Mouse (Mus musculus): ENCODE results near the gene Olfr1221. TPM values are rescaled to one million over a fixed set of nuclear protein-coding genes. Genes with fewer than 3 reads are reported as not detected.
"Not testable (repeated sequence)": the region's sequence is repeated elsewhere in the genome, so short reads cannot be mapped to it uniquely, and the experiment has no call there.

The Olfr1221 gene
- polyA plus RNA-seq (2016; fragmentation: Nextera tagmentation; extraction: Ambion mirVana) = not detected in 2 replicates

DNA sequence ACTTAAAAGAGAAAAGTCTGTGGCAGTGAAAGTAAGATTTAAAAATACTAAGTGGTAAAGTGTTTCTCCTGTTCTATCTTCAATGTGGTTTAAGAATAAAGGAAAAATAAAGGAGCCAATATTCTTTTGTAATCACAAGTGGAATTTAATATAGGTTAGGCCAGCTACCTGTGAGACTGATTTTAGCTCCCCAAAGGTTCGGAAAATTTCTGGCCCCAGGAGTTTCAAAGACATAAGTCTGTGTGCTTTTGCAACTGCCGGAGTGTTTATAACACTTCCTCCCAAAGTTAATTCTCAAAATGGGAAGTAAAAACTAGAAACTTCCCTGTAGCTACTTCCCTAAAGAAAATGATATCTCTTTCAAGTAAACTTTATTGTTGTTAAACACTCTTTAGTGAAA is at the start of gene Olfr1221:
Olfr1221 (minus strand) TSS at position 101 of the 400 bp plus-strand sequence.
- Histone ChIP-seq H3K4me1 (no peaks in the 10 kb centered on the region), H3K27ac (no peak within 1 kb of the TSS), H3K4me2 (replicated peaks) (no peak within 1 kb of the TSS), H3K4me3 (no peak within 1 kb of the TSS), H3K27me3 (replicated peaks) (no peaks in the 10 kb centered on the region), H3K36me3 (no peaks in the 10 kb centered on the region), H3K9me3 (no peaks in the 10 kb centered on the region), H3K9ac (no peak within 1 kb of the TSS)
- no peak for ATAC-seq (ENCODE audit: low FRiP score, low read depth)
- WGBS = 91% methylated on average over 2 of the region's 2 CpGs

DNA sequence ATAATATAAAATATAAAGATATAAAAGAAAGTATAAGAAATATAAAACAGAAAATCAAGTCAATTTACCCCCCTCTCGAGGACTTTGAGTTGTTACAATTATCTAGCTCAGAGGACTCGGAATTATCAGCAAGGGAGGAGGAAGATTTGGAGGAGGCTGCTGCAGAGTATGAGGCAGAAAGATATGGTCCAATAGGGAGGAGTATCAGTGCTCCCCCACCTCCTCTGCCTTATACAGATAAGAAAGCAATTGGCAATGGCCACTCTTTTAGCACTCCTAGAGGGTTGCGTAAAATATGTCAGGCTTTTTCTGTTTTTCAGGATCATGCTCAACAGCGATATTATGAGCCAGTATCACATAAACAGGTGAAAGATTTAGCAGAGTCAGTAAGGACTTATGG is 47.6 kb upstream of the Olfr1221 start:
- not testable (repeated sequence) for H3K27ac ChIP-seq; H3K9me3 ChIP-seq; H3K4me3 ChIP-seq; H3K9ac ChIP-seq; H3K36me3 ChIP-seq; H3K4me2 ChIP-seq (replicated peaks); H3K27me3 ChIP-seq (replicated peaks); H3K4me1 ChIP-seq; ATAC-seq (ENCODE audit: low FRiP score, low read depth)
- 93% methylated on average over 4 of the region's 4 CpGs for WGBS

DNA sequence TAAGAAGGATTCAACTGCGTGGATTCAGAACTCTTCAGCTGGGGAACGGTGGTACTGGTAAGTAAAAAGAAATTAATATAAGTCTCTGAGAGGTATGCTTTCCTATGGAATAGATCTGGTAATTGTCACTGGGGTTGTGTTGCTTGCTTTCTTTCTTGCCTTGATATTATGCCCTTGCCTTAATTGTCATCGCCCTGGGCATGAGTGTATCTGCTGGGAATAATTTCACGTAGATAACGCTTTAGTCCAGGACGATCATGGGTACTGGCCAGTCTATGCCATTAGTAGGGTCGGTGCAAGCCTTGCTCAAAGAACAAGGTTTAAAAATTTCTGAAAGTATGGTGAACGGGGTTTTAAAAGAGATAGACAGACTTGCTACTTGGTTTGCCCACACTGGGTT is 46.9 kb upstream of the Olfr1221 start, which contains the start of gene Olfr1224-ps1:
Olfr1224-ps1 (minus strand) TSS at position 101 of the 400 bp plus-strand sequence.
- H3K9me3 ChIP-seq = not testable (repeated sequence)

DNA sequence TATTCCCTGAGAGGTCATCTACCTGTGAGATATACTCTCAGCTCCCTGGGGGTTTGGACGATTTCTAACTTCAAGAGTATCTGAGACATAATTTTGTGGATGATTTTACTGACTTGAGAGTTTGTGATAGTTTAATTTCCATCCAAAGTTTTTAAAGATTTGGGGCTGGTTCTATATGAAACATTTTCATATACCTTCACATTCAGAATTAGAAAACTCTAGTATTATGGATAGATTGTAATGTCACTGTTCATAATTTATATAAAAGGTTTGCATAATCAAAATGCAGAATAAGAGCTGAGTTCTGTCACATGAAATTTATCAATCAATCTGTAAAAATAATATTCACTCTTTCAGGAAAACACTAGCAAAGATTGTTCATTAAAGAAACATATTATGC is 34.4 kb upstream of the Olfr1221 start, which contains the start of gene Olfr1223:
Olfr1223 (minus strand) TSS at position 101 of the 400 bp plus-strand sequence.
- Histone ChIP-seq H3K4me3 (no peak within 1 kb of the TSS), H3K36me3 (no peaks in the 10 kb centered on the region), H3K9me3 (no peaks in the 10 kb centered on the region), H3K4me2 (replicated peaks) (no peak within 1 kb of the TSS), H3K9ac (no peak within 1 kb of the TSS), H3K27ac (no peak within 1 kb of the TSS), H3K27me3 (replicated peaks) (no peaks in the 10 kb centered on the region), H3K4me1 (no peaks in the 10 kb centered on the region)
- no peak for ATAC-seq (ENCODE audit: low FRiP score, low read depth)
- 86% methylated on average over 1 of the region's 1 CpGs for WGBS

More for the DNA sequence above, 46.9 kb upstream of the Olfr1221 start, which contains the start of gene Olfr1224-ps1:
- H3K36me3 ChIP-seq; H3K27me3 ChIP-seq (replicated peaks); H3K9ac ChIP-seq; H3K4me3 ChIP-seq; H3K4me1 ChIP-seq; ATAC-seq (ENCODE audit: low FRiP score, low read depth); H3K27ac ChIP-seq; H3K4me2 ChIP-seq (replicated peaks): not testable (repeated sequence)
- 92% methylated on average over 8 of the region's 8 CpGs for WGBS

DNA sequence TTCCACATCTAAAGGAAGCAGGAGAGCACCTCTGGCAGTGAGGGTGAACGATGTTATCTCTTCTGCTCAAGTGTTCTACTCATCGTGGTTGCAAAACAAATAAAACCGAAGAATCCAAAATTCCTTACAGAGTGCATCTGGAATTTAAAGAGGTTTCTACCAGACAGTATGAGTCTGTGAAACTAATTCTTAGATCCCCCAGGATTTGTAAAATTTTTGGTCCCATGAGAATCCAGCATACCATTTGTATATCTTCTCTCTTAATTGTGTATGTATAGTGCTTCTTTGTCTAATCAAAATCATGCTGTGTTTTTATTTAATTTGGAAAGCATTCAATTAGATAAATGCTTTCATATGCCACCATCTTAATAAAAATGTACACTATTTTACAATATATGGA is 15.9 kb upstream of the Olfr1221 start, which contains the start of gene Olfr1222:
Olfr1222 (minus strand) TSS at position 101 of the 400 bp plus-strand sequence.
- whole genome bisulfite sequencing = 87% methylated on average over 3 of the region's 3 CpGs
- no peak within 1 kb of the TSS for H3K9ac ChIP-seq
- no peak for ATAC-seq (ENCODE audit: low FRiP score, low read depth)

DNA sequence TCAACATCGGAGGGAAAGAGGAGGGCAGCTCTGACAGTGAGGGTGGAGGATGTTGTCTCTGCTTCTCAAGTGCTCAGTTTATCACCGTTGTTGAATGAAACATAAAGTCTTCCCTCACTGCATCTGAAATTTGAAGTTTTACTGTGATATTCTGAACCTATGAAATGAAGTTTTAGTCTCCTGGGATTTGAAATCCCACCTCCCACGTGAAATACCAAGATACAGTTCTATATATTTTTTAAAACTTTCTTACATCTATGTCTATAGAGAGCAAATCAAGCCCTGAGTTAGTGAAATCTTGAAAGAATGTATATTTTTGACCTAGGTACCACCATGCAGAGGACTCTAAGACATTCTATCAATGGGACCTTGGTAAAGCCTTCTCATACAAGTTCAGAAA is 10.3 kb downstream of the Olfr1221 start, which contains the start of gene Olfr1220:
Olfr1220 (minus strand) TSS at position 101 of the 400 bp plus-strand sequence.
- H3K27ac ChIP-seq = no peak within 1 kb of the TSS
- no peak within 1 kb of the TSS for H3K9ac ChIP-seq
- WGBS = 77% methylated on average over 3 of the region's 3 CpGs
- no peak for ATAC-seq (ENCODE audit: low FRiP score, low read depth)
- no peak within 1 kb of the TSS for H3K4me3 ChIP-seq
- no peaks in the 10 kb centered on the region for H3K27me3 ChIP-seq (replicated peaks)
- H3K36me3 ChIP-seq = no peaks in the 10 kb centered on the region
- H3K4me1 ChIP-seq = no peaks in the 10 kb centered on the region
- H3K9me3 ChIP-seq = no peaks in the 10 kb centered on the region
- H3K4me2 ChIP-seq (replicated peaks) = no peak within 1 kb of the TSS

More for the DNA sequence above, 15.9 kb upstream of the Olfr1221 start, which contains the start of gene Olfr1222:
- H3K36me3 ChIP-seq = no peaks in the 10 kb centered on the region
- H3K4me2 ChIP-seq (replicated peaks) = no peak within 1 kb of the TSS
- no peaks in the 10 kb centered on the region for H3K27me3 ChIP-seq (replicated peaks)
- no peak within 1 kb of the TSS for H3K27ac ChIP-seq
- H3K9me3 ChIP-seq = no peaks in the 10 kb centered on the region
- no peak within 1 kb of the TSS for H3K4me3 ChIP-seq
- H3K4me1 ChIP-seq = no peaks in the 10 kb centered on the region

DNA sequence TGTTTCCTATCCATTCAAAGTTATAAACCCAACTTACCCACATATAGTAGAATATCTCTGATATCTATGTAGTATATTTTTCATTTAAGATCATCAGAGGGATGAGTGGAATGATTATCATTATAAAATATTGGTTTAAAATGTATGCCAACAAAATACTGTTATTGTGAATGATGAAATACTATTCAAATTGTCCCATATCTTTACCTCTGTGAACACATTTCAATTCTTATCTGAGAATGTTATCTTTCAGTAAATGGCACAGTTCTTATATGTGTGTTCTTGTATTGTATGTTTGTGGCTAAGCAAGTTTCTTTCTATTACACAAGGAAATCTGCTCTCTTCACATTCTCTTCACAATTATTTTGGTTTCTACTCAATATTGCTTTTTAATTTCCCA is 11.4 kb downstream of the Olfr1221 start:
- no peak for ATAC-seq (ENCODE audit: low FRiP score, low read depth)
- H3K27ac ChIP-seq = no peak overlapping the region
- H3K4me3 ChIP-seq = no peak overlapping the region

DNA sequence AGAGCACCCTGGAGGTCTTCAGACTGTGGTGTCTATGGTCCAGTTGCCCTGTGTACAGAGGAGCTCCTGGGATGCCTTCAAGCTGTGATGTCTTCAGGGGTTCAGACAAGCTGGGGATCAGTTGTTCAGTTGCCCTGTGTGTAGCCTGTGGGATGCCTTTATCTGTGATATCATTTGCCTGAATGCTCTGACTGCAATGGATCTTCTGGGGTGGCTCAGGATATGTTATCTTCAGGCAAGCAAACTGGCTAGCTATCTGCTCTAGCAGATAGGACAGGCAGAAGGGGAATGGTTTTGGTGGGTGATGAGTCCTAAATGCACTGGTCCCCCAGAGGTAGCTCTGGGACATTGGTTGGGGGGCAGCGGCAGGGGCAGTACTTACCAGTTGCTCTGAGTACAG is 23.2 kb downstream of the Olfr1221 start:
- no peak for ATAC-seq (ENCODE audit: low FRiP score, low read depth)
- Histone ChIP-seq H3K9ac (no peak overlapping the region), H3K27ac (no peak overlapping the region), H3K4me3 (no peak overlapping the region), H3K4me1 (no peaks in the 10 kb centered on the region), H3K27me3 (replicated peaks) (no peaks in the 10 kb centered on the region), H3K9me3 (no peaks in the 10 kb centered on the region), H3K4me2 (replicated peaks) (no peak overlapping the region), H3K36me3 (no peaks in the 10 kb centered on the region)
- WGBS = 100% methylated on average over 1 of the region's 1 CpGs

More for the DNA sequence above, 11.4 kb downstream of the Olfr1221 start:
- H3K9me3 ChIP-seq = no peaks in the 10 kb centered on the region
- H3K9ac ChIP-seq = no peak overlapping the region
- H3K4me1 ChIP-seq = no peaks in the 10 kb centered on the region
- no peak overlapping the region for H3K4me2 ChIP-seq (replicated peaks)
- H3K27me3 ChIP-seq (replicated peaks) = no peaks in the 10 kb centered on the region
- H3K36me3 ChIP-seq = no peaks in the 10 kb centered on the region

DNA sequence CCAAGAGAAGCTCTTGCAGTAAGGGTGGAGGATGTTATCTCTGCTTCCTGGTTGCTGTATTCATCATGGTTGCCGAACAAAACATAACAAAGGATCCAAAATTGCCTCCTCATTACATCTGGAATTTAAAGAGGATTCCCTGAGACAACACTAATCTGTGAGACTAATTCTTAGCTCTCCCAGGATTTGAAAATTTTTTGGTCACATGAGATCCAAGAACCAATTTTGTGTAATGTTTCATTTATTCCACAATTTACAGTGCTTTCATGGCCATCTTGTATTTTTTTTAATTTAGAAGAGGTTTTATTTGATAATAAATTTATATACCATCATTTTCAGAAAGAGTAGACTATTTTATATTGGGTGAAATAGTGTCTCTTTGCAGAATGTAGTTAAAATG is 33.7 kb downstream of the Olfr1221 start, which contains the start of gene Olfr1219:
Olfr1219 (minus strand) TSS at position 101 of the 400 bp plus-strand sequence.
- Histone ChIP-seq H3K36me3 (no peaks in the 10 kb centered on the region), H3K4me2 (replicated peaks) (no peak within 1 kb of the TSS), H3K9ac (no peak within 1 kb of the TSS), H3K4me3 (no peak within 1 kb of the TSS), H3K27me3 (replicated peaks) (no peaks in the 10 kb centered on the region), H3K27ac (no peak within 1 kb of the TSS), H3K9me3 (no peaks in the 10 kb centered on the region), H3K4me1 (no peaks in the 10 kb centered on the region)
- no peak for ATAC-seq (ENCODE audit: low FRiP score, low read depth)
- 77% methylated on average over 1 of the region's 1 CpGs for WGBS

DNA sequence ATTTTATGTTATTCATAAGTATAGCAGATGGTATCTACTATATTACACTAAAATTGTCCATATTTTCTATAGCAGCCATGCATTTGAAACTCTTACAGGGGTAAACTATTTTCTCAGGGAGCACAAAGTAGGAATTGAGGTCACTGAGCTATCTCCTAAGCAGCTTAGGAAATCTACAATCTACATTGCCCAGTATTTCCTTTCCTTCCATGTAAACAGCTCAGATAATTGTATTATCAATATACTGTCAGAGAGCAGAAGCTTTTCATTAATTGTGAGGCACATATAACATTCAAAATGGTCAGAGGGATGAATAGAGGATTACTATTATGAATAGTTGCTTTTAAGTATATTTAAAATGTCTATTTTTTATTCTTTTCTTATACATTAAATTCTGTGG is 35.6 kb downstream of the Olfr1221 start:
- no peak overlapping the region for H3K4me2 ChIP-seq (replicated peaks)
- H3K27me3 ChIP-seq (replicated peaks) = no peaks in the 10 kb centered on the region
- no peak overlapping the region for H3K4me3 ChIP-seq
- no peaks in the 10 kb centered on the region for H3K4me1 ChIP-seq
- no peaks in the 10 kb centered on the region for H3K36me3 ChIP-seq
- H3K9ac ChIP-seq = no peak overlapping the region
- no peak for ATAC-seq (ENCODE audit: low FRiP score, low read depth)
- no peak overlapping the region for H3K27ac ChIP-seq
- H3K9me3 ChIP-seq = no peaks in the 10 kb centered on the region

DNA sequence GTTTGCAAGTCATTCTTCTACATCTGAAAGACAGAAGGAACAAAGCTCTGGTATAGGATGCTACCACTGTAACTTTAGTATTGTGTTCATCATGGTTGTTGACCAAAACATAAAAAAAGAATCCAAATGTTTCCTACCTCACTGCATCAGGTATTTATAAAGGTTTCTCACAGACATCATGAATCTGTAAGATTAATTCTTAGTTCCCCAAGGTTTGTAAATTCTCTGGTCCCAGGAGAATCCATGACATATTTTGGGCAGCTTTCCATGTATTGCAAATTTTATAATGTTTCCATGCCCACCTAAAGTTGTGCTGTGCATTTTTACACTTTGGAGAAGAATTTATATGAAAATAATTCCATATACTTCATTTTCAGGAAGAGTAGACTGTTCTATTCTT is 56.0 kb downstream of the Olfr1221 start, which contains the start of gene Olfr1218:
Olfr1218 (minus strand) TSS at position 101 of the 400 bp plus-strand sequence.
- Histone ChIP-seq H3K36me3 (no peaks in the 10 kb centered on the region), H3K4me1 (no peaks in the 10 kb centered on the region), H3K4me2 (replicated peaks) (no peak within 1 kb of the TSS), H3K4me3 (no peak within 1 kb of the TSS), H3K27me3 (replicated peaks) (no peaks in the 10 kb centered on the region), H3K9me3 (no peaks in the 10 kb centered on the region), H3K9ac (no peak within 1 kb of the TSS), H3K27ac (no peak within 1 kb of the TSS)
- no peak for ATAC-seq (ENCODE audit: low FRiP score, low read depth)
